Mouse (Mus musculus) ovary, adult 18-20 months (tissue): ENCODE data around the gene Nupr1.

Experiments
- DNase-seq: peaks from one replicate; pipeline ENCODE4 v3.0.0; 2022; ENCODE audit warnings: low spot score, mixed read lengths

The Nupr1 gene

DNA sequence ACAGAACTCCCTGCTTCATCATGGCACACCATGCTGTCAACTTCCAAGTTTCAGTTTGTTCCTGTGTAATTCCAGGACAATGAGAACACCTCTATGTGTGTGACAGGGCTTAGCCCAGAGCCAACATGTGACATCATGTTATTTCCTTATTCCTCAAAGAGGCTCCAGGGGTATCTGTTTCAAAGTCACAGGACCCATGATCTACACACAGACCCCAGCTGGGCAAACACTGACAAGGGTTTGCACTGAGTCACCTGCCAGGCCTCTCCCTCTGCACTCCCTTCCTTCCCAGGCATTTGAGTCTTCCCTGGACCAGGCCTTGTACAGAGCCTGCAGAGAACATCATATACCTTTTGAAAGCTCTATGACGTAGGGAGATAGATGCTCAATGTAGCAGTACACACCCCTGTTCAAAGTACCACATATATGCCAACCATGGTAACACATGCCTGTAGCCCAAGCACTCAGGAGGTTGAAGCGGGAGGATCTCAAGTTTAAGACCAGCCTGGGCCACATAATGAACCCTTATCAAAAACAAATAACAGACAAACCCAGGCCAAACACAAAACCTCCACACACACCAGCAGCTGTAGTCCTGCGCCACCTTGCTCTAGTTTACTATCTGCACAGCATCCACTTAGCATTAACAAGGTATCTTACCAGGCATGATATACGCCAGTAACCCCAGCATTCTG, at the start of gene Nupr1:
Gene Nupr1, minus strand, starts transcription at position 38 of the 695 bp plus-strand sequence.
- no peak for DNase-seq

DNA sequence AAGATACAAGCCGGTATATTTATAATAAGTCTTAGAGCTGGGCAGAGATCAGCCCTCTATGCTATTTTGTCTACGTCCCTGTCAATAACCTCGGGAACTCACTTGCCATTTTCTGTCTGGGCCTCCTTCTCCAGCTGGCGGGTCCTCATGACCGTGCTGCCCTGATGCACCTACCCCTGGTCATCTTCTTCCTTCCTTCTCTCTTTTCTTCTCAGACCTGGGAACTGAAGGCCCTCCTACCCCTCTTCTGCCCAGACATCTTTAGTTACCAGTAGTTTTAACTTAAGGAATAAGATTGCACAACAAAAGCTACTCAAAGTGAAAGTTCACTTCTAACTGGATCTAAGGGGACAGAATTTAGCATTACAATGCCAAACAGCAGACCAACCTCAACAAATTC, 49.0 kb upstream of the Nupr1 start:
- no peak for DNase-seq

DNA sequence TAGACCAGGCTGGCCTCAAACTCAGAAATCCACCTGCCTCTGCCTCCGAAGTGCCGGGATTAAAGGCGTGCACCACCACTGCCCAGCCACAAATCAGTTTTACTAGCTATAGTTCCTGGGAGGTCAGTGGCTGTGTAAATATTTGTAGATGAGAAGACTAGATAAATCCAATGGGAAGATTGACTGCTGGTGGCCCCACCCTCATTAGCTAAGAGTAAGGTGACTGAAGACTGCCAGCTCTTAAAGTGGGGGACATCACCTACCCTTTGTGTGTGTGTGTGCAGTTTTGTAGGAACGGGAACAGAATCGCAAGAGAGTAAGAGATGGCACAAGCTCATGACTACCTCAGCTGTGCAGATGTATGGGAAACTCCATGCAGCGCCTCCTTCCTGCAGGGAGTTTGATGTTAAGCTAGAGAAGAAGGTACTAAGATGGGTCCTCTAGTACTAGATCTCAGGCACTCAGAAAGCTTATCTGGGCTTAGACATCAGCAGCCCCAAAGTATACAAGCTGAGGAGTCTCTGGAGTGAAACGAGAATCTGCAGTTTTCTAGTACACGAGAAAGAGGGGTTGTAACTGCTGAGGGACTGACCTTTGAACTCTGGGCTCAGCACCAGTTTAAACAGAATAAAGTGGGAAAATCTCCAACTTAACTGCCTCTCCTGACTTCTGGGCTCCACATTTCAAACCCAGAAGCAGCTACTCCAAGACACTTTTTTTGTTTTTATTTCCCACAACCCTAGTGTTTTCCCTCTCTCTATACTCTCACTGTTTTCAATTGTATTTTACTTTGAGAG, 48.1 kb upstream of the Nupr1 start:
- no peak for DNase-seq

DNA sequence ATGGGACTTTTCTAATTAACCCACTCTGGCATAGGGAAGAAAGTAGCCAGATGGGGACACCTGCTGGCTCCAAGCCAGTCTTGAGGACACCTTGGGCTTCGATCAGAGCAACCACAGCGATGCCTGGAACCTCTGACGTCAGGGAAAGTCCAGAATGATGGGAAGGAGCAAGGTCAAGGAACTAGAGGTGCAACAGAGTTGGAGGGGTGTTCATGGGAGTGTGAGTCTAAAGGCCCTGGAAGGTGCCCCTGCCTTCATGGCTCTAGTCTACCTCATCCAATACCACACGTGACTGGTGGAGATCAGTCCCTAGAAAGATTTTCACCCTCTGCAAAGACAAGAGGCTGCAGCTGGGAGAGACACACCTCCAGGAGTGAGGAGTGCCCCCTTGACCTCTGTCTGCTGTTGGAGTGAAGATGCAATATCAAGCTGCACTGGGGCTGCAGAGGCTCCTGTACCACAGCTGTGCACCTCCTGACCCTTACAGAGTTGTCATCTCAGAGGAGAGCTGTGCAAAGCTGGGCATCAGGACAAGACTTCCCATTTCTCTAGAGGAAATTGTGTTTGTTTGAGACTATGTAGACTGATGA, 46.1 kb upstream of the Nupr1 start:
- no peak for DNase-seq

DNA sequence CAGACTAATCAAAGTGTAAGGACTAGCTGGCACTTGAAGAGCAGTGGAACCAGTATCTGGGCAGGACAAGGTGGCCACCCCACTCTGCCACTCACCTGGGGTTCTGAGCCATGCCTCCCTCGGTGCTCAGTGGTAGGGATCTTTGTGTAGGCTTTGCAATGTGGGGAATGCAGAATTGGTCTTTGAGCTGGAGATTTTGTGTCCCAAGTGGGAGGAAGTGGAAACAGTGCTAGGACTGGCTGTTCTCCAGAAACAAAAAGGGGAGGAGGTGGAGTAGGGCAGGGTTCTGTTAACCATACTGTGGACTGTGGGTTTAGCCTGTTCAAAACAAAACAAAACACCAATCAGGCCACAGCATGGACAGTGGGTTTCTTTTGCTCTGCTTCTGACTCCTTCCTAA, 45.5 kb upstream of the Nupr1 start, which contains the start of gene Sult1a1:
Gene Sult1a1, minus strand, starts transcription at position 226 of the 400 bp plus-strand sequence.
- no peak for DNase-seq

DNA sequence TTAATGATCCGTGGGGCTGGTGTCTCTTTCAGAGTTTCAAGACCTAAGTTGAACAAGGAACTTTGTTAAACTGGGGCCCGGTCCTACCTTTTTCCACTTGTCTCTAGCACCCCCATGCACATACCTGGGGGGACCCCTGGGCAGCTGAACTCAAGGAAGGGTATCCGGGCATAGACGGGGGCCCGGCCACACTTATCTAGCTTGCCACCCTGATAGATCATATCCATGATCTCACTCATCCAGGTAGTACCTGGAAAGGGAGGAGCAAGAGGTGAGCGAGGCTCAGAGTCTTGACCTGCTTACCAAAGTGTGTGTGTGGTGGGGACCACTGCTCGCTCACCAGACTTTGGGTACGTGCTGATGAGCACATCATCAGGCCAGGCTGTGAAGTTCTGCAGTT, 44.4 kb upstream of the Nupr1 start:
- DNase-seq, result no peak

DNA sequence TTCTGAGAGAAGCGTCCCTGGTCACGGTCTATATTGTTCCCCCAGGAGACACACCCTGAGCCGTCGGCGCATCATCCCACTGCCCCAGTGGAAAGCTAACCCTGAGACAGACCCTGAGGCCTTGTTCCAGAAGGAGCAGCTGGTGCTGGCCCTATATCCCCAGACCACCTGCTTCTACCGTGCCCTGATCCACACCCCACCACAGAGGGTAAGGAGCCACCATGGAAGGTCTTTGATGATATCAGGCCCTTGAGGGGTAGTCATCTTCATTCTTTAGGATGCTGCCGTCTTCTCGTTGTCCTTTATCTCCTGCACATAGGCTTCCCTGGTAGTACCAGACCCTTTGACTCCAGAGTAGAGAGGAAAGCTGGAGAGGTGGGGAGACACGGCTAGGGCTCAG, 41.5 kb upstream of the Nupr1 start:
- DNase-seq, result no peak

DNA sequence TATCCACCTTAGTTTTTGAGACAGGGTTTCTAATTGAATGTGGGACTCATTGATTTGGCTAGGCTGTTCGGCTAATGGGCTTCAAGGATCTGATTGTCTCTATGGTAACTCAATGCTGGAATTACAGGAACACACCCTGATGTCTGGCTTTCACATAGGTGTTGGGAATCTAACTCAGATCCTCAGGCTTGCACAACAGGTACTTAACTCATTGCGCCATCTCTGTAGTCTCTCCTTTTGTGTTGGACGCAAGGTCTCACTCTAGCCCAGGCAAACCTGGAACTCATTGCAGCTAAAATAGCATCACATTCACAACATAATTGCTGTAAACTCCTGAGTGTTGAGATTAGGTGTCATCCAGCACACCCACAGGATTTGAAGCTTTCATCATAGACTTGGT, 39.5 kb upstream of the Nupr1 start:
- DNase-seq, result no peak

DNA sequence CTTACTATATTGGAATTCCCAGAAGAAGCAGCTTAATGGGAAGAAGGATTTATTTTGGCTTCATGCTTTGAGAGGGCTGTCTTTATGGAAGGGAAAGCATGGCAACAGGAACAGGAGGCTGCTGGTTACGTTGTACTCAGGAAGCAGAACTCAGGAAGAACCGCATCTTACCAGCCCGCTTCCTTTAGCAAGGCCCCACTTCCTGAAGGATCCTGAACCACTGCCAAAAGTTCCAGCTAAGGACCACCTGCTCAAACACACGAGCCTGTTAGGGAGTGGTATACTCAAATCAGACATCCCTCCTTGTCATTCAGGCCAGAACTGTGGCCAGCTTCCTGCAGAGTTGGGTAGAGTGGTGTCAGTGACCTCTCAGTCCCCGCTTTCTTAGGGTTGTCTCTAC, 37.8 kb upstream of the Nupr1 start:
- no peak for DNase-seq

DNA sequence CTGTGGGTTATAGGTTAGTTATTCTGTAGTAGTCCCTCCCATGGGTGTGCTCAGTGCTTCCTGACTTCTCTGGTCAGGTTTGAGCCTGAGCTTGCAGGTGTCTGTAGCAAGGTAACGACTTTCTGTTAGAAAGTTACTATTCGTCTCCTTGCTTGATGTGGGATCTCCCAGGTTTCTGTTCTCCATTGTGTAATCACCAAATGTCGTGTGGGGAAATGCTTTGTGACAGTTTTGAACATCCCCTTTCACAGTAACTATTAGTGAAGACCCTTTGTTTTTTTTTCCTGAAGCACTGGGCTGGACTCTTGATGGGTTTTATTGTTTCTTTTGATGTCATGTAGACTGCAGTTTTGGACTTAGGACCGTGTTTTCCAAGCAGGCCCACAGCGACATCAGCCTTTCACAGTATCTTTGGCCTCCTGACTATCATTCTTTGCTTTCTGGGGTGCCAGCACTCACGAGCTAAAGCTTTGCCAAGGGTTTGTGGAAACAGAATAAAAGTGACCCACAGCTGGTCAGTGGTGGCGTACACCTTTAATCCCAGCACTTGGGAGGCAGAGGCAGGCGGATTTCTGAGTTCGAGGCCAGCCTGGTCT, 36.9 kb upstream of the Nupr1 start:
- DNase-seq, result no peak

DNA sequence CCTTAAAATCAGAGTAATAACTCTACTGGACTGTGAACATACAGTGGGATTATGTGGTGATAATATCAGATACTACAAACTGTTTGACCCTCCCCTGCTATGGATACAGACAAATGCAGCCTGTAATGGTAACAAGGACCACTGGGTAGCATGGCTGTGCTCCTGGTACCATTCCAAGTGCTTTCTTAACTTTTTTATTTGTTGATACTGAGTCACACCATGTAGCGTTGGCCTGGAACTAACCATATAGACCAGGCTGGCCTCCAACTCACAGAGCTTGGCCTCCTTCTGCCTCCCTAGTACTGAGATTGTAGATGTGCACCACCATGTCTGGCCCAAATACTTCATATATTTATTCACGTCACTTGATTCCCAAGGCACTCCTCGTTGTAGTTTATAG, 34.6 kb upstream of the Nupr1 start:
- no peak for DNase-seq

DNA sequence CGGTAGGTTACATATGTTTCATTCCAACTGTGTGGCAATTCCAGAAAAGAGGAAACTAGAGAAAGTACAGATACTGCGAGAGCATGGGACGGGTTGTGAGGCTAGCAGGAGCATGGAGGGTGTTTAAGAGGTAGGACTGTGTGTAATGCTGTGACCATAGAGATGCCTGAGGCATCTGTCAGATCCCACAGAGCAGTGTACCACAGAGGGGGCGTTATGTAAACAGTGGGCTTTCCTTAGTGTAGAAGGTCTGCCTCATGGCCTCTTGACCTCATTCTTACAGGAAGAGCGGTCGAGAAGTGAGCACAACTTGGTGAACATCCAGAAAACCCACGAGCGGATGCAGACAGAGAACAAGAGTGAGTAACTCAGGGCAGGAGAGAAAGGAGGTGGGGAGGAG, 33.0 kb upstream of the Nupr1 start:
- DNase-seq, result no peak

DNA sequence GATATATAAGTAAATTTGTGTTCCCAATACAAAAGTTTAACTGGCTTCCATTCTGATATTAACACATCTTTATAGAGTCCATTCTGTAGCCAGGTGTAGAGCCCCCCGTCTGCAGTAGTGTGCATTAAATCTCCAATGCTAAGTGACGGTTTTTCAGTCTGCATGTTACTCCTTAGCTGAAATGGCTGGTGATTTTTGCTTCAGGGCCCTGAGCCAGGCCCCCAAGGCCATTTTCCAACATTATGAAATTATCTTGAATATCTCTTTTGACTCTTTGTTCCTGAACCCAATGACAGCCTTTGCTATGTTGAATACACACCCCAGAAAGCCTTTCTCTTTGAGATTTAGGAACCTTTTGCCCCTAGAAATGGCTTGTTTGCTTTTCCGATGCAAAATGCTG, 29.1 kb upstream of the Nupr1 start:
- DNase-seq, result no peak

DNA sequence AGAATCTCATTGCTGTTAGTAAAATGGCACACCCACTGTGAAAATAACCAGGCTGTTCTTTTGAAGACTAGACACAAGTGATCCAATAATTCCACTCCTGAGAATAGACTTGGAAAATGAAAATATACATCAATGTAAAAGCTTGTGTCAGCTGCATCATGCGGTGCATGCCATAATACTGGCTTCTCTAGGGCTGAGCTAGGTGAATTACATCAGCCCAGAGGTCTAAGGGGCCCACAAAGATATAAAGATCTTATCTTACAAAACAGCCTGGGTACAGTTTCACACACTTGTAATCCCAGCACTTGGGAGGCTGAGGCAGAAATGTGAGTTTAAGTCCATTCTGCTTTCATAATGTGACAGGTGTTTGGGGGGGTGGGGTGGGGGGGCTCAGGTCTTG, 26.9 kb upstream of the Nupr1 start:
- no peak for DNase-seq

DNA sequence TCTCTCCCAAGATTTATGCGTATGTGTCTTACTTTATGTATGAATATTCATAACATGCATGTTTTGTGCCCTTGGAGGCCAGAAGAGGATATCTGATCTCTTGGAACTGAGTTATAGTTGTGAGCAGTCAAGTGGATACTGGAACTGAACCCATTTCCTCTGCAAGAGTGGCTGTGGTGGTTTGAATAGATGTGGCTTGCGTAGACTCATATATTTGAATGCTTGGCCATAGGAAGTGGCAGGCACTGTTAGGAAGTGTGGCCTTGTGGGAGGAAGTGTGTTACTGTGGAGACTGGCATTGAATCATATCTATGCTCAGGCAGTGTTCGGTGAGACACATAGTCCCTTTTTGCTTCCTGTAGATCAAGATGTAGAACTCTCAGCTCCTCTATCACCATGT, 25.0 kb upstream of the Nupr1 start:
- no peak for DNase-seq

DNA sequence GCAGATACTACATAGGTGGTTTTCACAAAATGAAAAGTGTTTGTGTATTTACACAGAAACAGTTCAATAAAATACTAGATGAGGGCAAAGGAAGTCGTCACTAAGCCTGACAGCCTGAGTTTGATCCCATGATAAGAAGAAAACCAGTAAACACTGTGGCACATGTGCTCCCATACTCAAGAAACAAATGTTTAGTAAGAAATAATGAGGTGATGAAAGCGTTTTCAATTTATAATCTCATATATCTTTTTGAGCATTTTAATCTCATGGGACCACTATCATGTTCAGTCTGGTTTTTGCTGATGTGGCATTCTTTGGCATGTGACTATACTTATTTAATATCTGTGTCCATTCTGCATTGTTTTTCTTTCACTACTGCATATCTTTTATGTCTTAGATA, 23.3 kb upstream of the Nupr1 start:
- DNase-seq, result no peak

DNA sequence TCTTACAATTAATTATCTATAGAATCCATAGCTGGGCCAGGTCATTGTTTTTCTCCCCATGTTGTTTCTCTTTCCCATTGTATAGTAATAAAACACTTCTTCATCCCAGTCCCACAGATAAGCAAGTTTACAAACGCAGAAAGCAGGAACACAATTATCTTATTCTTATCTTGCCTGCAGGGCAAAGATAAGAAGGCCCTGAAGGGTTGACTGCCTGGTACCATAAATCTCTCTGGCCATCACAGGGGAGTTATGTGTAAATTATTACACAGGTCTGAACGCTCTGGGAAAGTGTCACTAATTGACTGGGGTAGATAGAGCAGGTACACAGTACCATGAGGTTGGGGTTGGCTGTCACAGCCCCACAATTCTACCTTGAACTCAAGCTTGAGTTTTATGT, 20.2 kb upstream of the Nupr1 start:
- no peak for DNase-seq

DNA sequence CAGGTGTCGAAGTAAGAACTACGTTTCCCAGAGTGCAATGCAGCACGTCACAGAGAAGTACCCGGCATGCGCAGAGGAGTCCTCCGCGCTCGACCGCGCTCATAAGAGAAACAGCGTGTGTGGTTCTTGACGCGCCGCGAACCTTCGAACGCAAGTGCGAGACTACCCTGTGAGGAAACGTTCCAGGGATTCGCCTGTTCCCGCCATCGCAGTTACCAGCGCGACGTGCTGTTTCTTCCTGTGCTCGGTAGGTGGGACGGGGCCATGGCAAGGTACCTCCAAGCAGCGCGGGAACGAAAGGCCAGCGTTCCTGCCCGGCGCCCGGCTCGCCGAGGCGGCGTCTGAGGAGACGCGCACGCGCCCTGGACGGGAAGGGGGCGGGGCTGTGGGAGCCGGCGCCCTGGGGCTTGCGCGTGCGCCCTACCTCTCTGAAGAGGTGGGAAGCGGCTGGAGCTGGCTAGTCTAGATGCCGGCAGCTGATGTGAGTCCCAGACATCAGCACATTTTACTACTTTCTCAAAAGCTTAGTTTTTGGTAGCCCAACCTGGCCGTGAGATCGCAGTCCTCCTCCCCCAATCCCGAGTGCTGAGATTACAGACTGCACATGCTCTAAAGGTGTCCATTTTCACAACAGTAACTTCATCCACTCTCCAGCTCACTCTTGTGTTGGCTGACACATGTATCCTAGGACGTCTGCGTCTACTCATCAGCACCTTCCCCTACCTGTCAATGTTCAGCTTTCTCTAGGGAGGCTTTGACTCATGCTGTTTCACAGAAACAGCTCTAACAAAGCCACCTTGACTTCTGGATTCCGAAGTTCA, 18.8 kb upstream of the Nupr1 start, which contains the start of gene Sgf29:
Gene Sgf29, plus strand, starts transcription at position 79 of the 821 bp plus-strand sequence.
- peak; percentile 88 for DNase-seq

DNA sequence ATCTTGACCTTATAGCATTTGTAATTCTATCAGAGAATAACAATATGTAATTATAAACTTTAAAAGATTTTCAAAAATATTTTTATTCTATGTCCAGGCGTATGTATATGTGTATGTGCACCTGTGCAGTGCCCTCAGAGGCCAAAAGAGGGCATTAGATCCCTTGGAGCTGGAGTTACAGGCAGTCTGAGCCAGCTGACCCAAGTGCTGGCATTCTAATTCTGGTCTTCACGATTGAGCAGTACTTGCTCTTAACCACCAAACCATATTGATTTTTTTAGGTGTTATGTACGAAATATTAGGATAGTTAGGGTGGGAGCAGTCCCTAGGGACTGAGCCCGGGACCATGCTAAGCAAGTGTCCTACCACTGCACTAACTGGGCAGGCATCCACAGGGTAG, 17.8 kb upstream of the Nupr1 start:
- no peak for DNase-seq

DNA sequence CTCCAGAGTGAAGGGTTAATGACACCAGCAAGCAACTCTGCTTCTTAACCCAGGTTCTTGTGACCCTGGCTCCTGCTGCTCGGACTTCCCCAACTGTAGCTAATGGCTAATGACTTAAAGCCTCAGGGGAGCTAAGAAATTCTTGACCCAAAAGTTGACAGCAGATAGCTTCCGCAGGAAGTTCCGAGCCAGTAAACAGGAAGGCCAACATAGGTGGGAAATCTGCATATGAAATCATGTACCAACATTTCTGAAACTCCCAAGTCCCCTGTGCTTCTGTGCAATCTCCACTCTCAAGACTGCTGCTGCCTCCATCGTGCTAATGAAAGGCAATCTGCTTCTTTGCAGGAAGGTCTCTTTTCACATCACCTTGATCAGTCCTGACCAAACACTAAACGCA, 15.0 kb upstream of the Nupr1 start:
- DNase-seq, result no peak

DNA sequence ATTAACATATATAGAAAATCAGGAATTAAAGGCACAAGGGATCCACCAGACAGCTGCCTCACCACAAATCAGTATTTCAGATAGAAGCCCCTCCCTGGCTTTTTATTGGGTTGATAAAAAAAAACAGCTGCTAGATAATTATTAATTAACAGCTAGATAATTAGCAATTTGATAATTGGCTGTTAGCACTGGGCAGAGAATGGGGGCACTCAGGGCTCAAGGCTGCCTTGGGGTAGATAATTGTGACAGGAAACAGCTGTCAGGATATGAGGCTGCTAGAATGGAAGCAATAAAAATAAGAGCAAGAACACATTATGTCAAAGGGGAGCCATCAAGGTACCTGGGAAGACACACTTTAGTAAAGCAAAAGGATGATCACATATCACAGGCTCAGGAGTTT, 14.3 kb upstream of the Nupr1 start:
- no peak for DNase-seq

DNA sequence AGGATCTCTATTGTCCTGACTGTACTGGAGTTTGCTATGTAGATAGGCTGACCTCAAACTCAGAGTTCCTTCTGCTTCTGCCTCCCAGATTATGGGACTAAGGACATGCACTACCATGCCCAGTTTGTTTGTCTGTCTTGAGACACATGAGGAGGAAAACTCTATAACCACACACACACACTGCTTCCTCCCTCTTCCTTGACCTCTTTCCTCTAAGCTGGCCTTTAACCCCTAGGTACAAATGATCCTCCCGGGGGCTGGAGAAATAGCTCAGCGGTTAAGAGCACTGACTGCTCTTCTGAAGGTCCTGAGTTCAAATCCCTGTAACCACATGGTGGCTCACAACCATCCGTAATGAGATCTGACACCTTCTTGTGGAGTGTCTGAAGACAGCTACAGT, 13.7 kb upstream of the Nupr1 start:
- DNase-seq, result no peak
